Mouse (Mus musculus) kidney, embryonic 14.5 days (tissue): ENCODE data around the gene Ttll7. TPM values are rescaled to one million over a fixed set of nuclear protein-coding genes. Genes with fewer than 3 reads are reported as not detected.
A peak's percentile ranks its signal among the peaks of the same experiment; 100 is the strongest.

ENCODE experiments used
- ATAC-seq: fragments of 200-750 bp; cut with Nextera tagmentation; 2 replicates; pipeline ENCODE4 v1.8.0; 2017; ENCODE audit warnings: moderate number of reproducible peaks, mild to moderate bottlenecking, moderate TSS enrichment, moderate library complexity; ENCODE audit not compliant: low FRiP score, low TSS enrichment
- H3K27ac ChIP-seq: fragments of 300-500 bp; sonication (generic); 2 replicates; pipeline ENCODE4 v1.5.1; 2014; ENCODE audit warnings: low read depth, mild to moderate bottlenecking, low read length, moderate library complexity, mixed read lengths
- H3K27me3 ChIP-seq: fragments of 300-500 bp; sonication (generic); 2 replicates; pipeline ENCODE4 v1.6.1; 2014; ENCODE audit warnings: mild to moderate bottlenecking, low read length; ENCODE audit not compliant: control insufficient read depth, insufficient read depth
- H3K36me3 ChIP-seq: fragments of 300-500 bp; sonication (generic); 2 replicates; pipeline ENCODE4 v1.6.1; 2014; ENCODE audit warnings: low read length, mixed read lengths; ENCODE audit not compliant: control insufficient read depth, insufficient read depth
- H3K4me1 ChIP-seq: fragments of 300-500 bp; sonication (generic); 2 replicates; pipeline ENCODE4 v1.6.1; 2014; ENCODE audit warnings: low read length, mixed read lengths; ENCODE audit not compliant: control insufficient read depth, insufficient read depth
- H3K4me2 ChIP-seq: fragments of 300-500 bp; sonication (generic); replicated peaks from 2 replicates; pipeline ENCODE4 v1.6.1; 2014; ENCODE audit warnings: low read depth, mild to moderate bottlenecking, low read length
- H3K4me3 ChIP-seq: fragments of 300-500 bp; sonication (generic); 2 replicates; pipeline ENCODE4 v1.5.1; 2014; ENCODE audit warnings: mild to moderate bottlenecking, low read length
- H3K9ac ChIP-seq: fragments of 300-500 bp; sonication (generic); 2 replicates; pipeline ENCODE4 v1.6.1; 2014; ENCODE audit warnings: low read depth, mild to moderate bottlenecking, low read length, moderate library complexity
- H3K9me3 ChIP-seq: fragments of 300-500 bp; sonication (generic); 2 replicates; pipeline ENCODE4 v1.6.1; 2016; ENCODE audit warnings: low read length; ENCODE audit not compliant: control insufficient read depth
- WGBS: fragments of 180-500 bp; shearing (Covaris S2); extraction: QIAGEN DNeasy Blood & Tissue Kit; methylation state at CpG from one replicate; pipeline ENCODE4 v1.1.7; 2014; 5-methylcytosine and 5-hydroxymethylcytosine counted together
- polyA plus RNA-seq: library from polyadenylated mRNA; unstranded; fragments of >200 nt; fragmentation: Nextera tagmentation; extraction: Ambion mirVana; gene quantifications from 2 replicates; pipeline ENCODE4 v1.2.1, GENCODE M21; 2014

Gene Ttll7
- polyA plus RNA-seq, 1 experiment from 2014 or later, result 1.7 TPM

DNA sequence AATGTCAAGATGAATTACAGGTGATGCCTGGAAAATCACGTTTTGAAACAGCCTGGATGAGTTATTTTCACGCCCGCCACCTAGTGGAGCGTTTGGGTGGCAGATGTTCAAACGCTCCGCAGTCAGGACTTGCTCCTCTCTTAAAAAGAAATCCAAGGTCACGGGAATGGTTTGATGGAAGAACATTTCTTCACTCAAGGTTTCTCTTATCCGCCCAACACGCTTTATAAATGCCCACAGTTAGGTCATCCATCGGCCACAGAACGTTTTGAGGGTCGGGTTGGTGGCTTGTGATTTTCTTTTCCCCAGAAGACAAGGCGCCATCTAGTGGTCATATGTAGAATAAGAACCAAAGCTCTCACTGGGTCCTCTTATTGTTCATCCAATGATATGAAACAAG lies 93.7 kb downstream of the Ttll7 start:
- peak; percentile 68 for ATAC-seq
- no peak overlapping the region for H3K9ac ChIP-seq
- under 1% methylated on average over 13 of the region's 13 CpGs for WGBS
- no peaks in the 10 kb centered on the region for H3K9me3 ChIP-seq
- H3K36me3 ChIP-seq, result no peaks in the 10 kb centered on the region
- H3K27ac ChIP-seq, result no peak overlapping the region
- H3K4me1 ChIP-seq, result no peaks in the 10 kb centered on the region
- H3K27me3 ChIP-seq, result no peaks in the 10 kb centered on the region
- peak overlapping the region; percentile 40 for H3K4me2 ChIP-seq
- peak overlapping the region; percentile 26 for H3K4me3 ChIP-seq

DNA sequence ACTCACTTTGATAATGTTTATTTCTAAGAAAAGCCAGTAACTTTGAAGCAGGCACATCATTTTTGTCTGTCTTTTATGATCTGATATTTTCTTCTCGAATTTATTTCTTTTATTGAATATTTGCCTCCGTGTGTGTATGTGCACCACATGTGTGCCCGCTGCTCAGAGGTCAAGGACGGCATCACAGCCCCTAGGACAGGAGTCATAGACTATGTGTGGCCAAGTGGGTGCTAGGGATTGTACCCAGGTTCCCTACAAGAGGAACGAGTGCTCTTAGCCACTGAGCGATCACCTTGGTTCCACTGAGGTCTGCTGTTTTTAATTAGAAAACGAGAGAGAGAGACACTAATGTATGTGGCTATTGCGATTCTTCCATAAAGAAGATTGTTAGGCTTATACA lies 94.5 kb downstream of the Ttll7 start:
- no peak for ATAC-seq
- Histone ChIP-seq H3K27me3 (no peaks in the 10 kb centered on the region), H3K4me1 (no peaks in the 10 kb centered on the region), H3K9ac (no peak overlapping the region), H3K27ac (no peak overlapping the region), H3K36me3 (no peaks in the 10 kb centered on the region), H3K4me3 (no peak overlapping the region), H3K4me2 (no peak overlapping the region), H3K9me3 (no peaks in the 10 kb centered on the region)
- 85% methylated on average over 8 of the region's 8 CpGs for WGBS

DNA sequence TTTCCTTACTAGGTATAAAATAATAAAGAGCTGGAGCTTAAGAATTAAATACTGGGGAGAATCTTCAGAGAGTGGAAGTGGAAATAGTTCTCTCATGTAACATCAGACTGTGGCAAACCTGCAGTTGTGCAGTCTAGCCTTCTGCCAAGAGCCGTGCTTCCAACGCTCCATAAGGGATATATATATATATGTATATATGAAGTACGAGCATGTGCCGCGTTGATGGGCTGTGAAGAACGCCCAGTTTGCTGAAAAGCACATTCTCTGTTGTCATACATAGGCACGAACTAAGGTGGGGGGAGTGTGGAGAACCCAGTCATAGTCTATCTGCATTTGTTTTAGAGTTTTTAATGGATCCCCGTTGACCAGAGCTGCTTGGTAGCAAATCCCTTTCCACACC lies 104.6 kb downstream of the Ttll7 start:
- no peak for ATAC-seq
- no peak overlapping the region for H3K4me2 ChIP-seq
- no peaks in the 10 kb centered on the region for H3K36me3 ChIP-seq
- 94% methylated on average over 8 of the region's 8 CpGs for WGBS
- no peak overlapping the region for H3K27ac ChIP-seq
- H3K4me1 ChIP-seq, result no peaks in the 10 kb centered on the region
- no peak overlapping the region for H3K4me3 ChIP-seq
- H3K27me3 ChIP-seq, result no peaks in the 10 kb centered on the region
- no peaks in the 10 kb centered on the region for H3K9me3 ChIP-seq
- no peak overlapping the region for H3K9ac ChIP-seq

DNA sequence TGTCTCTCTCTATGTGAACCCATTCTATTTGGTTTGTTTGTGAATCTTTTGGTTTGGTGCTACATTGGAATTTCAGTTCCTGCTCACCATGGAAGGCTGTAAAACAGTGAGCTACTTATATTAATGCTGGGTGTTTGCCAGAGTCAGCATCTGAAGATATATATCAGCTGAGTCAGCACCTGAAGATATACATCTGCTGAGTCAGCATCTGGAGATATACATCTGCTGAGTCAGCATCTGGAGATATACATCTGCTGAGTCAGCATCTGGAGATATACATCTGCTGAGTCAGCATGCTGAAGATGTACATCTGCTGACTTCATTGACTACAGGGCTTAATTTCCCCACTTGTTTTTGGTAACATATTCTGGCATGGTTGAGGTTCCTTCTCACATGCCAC lies 110.7 kb downstream of the Ttll7 start:
- no peak for ATAC-seq
- H3K4me3 ChIP-seq, result no peak overlapping the region
- H3K4me2 ChIP-seq, result no peak overlapping the region
- H3K27me3 ChIP-seq, result no peaks in the 10 kb centered on the region
- no peaks in the 10 kb centered on the region for H3K36me3 ChIP-seq
- no peak overlapping the region for H3K27ac ChIP-seq
- no peaks in the 10 kb centered on the region for H3K9me3 ChIP-seq
- no peaks in the 10 kb centered on the region for H3K4me1 ChIP-seq
- no peak overlapping the region for H3K9ac ChIP-seq

DNA sequence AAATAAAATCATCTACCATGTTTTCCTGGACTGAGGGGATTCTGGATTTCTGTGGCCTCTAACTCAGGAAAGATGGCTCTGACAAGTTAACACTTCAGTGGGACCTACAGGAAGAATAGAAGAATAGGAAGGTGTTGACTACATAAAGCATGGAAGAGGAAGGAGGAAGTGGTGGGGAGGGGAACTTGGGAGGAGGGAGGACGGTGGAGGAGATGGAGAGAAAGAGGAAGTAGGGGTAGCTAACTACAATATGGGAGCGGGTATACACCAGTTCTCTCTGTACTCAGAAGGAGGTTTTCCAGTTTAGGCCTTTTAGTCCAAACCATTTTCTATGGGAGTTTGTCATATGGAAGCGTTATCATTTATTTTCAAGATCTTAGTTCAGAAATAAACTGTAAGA lies 112.2 kb downstream of the Ttll7 start:
- WGBS, result 84% methylated on average over 3 of the region's 3 CpGs
- no peak overlapping the region for H3K4me2 ChIP-seq
- no peak overlapping the region for H3K4me3 ChIP-seq
- H3K27me3 ChIP-seq, result no peaks in the 10 kb centered on the region
- H3K9ac ChIP-seq, result no peak overlapping the region
- no peaks in the 10 kb centered on the region for H3K9me3 ChIP-seq
- H3K36me3 ChIP-seq, result no peaks in the 10 kb centered on the region
- no peaks in the 10 kb centered on the region for H3K4me1 ChIP-seq
- ATAC-seq, result no peak
- H3K27ac ChIP-seq, result no peak overlapping the region

DNA sequence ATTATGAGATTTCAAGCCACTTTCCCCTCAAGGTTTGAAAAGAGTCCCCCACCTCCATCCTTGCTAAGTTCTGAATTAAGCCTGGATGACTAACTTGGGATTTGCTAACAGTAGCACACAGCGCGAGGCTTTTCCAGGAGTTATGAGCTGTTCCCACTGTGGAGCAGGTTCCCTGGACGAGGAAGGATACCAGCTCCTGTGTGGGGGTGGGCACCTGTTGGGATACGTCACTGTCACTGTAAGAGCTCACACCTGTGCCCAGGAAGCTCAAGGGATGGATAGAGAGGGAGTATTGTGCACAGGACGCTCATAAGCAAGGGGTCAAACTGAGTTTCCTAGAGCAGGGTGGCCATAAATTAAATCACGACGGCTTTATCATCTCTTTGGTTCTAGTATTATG lies 115.1 kb downstream of the Ttll7 start:
- no peak for ATAC-seq
- 63% methylated on average over 7 of the region's 7 CpGs for WGBS
- Histone ChIP-seq H3K4me1 (no peaks in the 10 kb centered on the region), H3K4me3 (no peak overlapping the region), H3K9me3 (no peaks in the 10 kb centered on the region), H3K27ac (no peak overlapping the region), H3K4me2 (no peak overlapping the region), H3K9ac (no peak overlapping the region), H3K27me3 (no peaks in the 10 kb centered on the region), H3K36me3 (no peaks in the 10 kb centered on the region)

DNA sequence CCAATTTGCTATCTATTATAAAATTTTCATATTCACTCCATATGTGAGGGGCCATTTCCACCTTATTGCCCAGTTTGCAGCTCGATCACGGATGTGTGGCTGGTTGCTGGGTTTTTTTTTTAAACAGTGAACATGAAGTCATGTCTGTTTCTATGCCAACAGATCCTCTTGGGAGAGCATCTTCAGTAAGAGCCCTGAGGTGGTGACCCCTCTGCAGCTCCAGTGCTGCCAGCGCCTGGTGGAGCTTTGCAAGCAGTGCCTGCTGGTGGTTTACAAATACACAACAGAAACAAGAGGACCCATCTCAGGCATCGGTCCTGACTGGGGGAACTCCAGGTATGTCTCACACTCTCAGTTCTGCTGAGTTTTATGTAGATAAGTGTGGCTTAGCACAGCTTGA lies 115.7 kb downstream of the Ttll7 start:
- H3K4me3 ChIP-seq, result no peak overlapping the region
- no peak overlapping the region for H3K27ac ChIP-seq
- H3K27me3 ChIP-seq, result no peaks in the 10 kb centered on the region
- no peak overlapping the region for H3K9ac ChIP-seq
- no peak for ATAC-seq
- no peaks in the 10 kb centered on the region for H3K4me1 ChIP-seq
- 85% methylated on average over 4 of the region's 4 CpGs for WGBS
- no peaks in the 10 kb centered on the region for H3K9me3 ChIP-seq
- no peak overlapping the region for H3K4me2 ChIP-seq
- H3K36me3 ChIP-seq, result no peaks in the 10 kb centered on the region

DNA sequence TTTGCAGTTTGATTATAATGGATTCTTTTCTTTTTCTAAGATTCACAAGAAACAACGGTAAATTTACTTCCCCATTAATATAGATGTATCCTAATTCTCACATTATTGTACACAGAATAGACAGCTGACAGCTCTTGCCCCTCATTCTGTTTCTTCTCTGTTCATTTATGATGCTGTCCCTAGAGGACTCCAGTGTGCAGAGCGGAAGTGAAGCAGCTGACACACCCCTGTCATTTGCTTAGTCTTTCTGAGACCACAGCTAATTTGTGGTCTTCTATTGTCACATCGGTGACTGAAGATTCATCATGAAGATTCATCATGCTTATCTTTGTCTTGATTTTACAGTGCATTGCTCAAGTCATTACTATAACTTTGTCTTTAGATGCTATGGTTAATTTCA lies 126.1 kb downstream of the Ttll7 start:
- Histone ChIP-seq H3K4me3 (no peak overlapping the region), H3K9me3 (no peaks in the 10 kb centered on the region), H3K36me3 (no peaks in the 10 kb centered on the region), H3K9ac (no peak overlapping the region), H3K27me3 (no peaks in the 10 kb centered on the region), H3K27ac (no peak overlapping the region), H3K4me2 (no peak overlapping the region), H3K4me1 (no peaks in the 10 kb centered on the region)
- 90% methylated on average over 3 of the region's 3 CpGs for WGBS
- no peak for ATAC-seq

DNA sequence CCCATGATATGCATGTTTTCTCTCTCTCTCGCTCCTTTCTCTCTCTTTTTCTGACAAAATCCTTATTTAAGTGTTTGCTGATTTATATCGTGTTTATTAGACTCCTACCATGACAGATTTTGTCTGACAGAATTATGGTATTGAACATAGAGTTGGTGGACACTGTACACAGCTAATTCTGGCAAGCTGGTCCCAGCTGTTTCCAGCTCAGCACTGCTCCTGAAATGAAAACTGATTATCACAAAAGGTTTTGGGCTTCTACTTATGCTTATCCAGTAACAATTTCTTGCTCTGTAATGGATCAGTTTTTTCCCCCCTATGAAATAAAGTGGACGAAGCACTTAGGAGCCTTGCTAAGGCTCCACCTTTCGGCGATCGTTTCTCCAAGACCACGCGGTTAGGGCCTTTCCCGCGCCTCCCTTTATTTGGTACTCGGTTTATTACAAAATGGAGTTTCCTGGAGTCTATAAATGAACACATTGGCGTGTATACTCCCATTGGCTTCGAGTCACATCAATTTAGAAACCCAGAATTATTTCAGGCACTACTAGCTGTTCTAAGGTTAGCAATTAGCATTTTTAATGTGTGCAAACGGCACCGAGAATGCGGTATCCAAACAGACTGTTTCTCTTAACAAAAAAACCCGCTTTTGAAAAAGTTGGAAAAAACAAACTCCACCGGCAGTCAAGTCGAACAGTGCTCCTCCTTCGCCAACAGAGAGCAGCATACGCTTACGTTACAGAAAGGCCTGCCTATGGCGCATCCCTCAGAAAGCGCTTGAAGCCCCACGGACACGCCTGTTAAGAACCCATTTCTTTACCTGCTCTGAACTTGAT lies 141.9 kb downstream of the Ttll7 start:
- peak overlapping the region; percentile 19 for H3K4me2 ChIP-seq
- no peaks in the 10 kb centered on the region for H3K9me3 ChIP-seq
- no peak overlapping the region for H3K4me3 ChIP-seq
- H3K9ac ChIP-seq, result no peak overlapping the region
- H3K27ac ChIP-seq, result peak overlapping the region; percentile 39; the same call in 1 of the 2 replicates
- no peaks in the 10 kb centered on the region for H3K27me3 ChIP-seq
- no peaks in the 10 kb centered on the region for H3K36me3 ChIP-seq
- 0 out of 2 replicates have a peak, but pooled peaks cover 2% of the 10 kb centered on the region for H3K4me1 ChIP-seq
- peak; percentile 89 for ATAC-seq
- WGBS, result 35% methylated on average over 26 of the region's 26 CpGs
